Comparison of ENCODE assay signal across 8 mouse cellular contexts in the genomic region with DNA sequence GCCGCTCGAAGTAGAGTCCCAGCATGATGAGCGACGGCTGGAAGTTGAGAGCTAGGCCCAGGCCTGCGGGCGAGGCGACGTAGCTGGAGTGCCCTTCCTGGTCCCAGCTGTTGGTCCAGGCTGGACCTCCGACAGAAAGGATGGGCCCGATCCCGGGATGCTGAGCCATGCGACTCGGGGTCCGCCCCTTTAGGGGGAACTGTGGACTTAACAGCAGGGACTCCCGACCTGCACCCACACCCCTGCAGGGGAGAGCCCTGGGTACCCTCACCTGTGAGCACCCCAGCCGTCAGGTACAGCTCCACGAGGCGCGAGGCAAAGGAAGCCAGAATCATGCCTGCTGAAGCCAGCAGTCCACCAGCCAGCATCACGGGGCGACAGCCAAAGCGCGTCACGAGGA. TPM values are rescaled to one million over a fixed set of nuclear protein-coding genes. Genes with fewer than 3 reads are reported as not detected.
DNase-seq lines count a peak whose midpoint lies in the region; ATAC-seq and TF ChIP-seq lines count a peak whose summit lies in the region.

No protein-coding gene starts in this region.

- no peak for TF ChIP-seq POLR2A in ES-Bruce4 (IDR thresholded peaks at IDR 0.05; ENCODE audit: insufficient read depth, low read length)

- no peak for TF ChIP-seq EP300 in ES-Bruce4 (IDR thresholded peaks at IDR 0.05; ENCODE audit: insufficient read depth, low read depth, low read length)

- no peaks in the 10 kb centered on the region for H3K9me3 ChIP-seq in heart, embryonic 10.5 days
- no peaks in the 10 kb centered on the region for H3K9me3 ChIP-seq in ES-Bruce4 (replicated peaks; ENCODE audit: control insufficient read depth, insufficient read depth, low read length, poor library complexity, severe bottlenecking)
- no peaks in the 10 kb centered on the region for H3K9me3 ChIP-seq in hindbrain, embryonic 11.5 days (ENCODE audit: control insufficient read depth, low read length)

- H3K4me1 ChIP-seq in heart, embryonic 10.5 days = peaks cover 40% of the 10 kb centered on the region
- peaks cover 2% of the 10 kb centered on the region for H3K4me1 ChIP-seq in ES-Bruce4 (ENCODE audit: control insufficient read depth, insufficient read depth, low read length)
- H3K4me1 ChIP-seq in hindbrain, embryonic 11.5 days (replicated peaks; ENCODE audit: control insufficient read depth, insufficient read depth, low read length) = peaks cover 10% of the 10 kb centered on the region

- 28% methylated on average over 24 of the region's 24 CpGs for WGBS in heart, embryonic 10.5 days
- 32% methylated on average over 24 of the region's 24 CpGs for WGBS in hindbrain, embryonic 11.5 days

- peaks cover 67% of the 10 kb centered on the region for H3K27me3 ChIP-seq in heart, embryonic 10.5 days (ENCODE audit: insufficient read depth, poor library complexity, severe bottlenecking)
- no peaks in the 10 kb centered on the region for H3K27me3 ChIP-seq in ES-Bruce4 (ENCODE audit: control insufficient read depth, insufficient read depth, low read length, poor library complexity, severe bottlenecking)
- H3K27me3 ChIP-seq in hindbrain, embryonic 11.5 days (ENCODE audit: control insufficient read depth, insufficient read depth, low read length) = peaks cover 34% of the 10 kb centered on the region

- no peak for DNase-seq in heart, embryonic 10.5 days (ENCODE audit: low spot score)
- no peak for DNase-seq in heart, adult 18-20 months
- DNase-seq in hindbrain, embryonic 11.5 days (ENCODE audit: low spot score) = no peak
- peak; percentile 10 for DNase-seq in mesoderm, embryonic 11.5 days (ENCODE audit: low read depth, low spot score)
- no peak for DNase-seq in natural killer cell, adult 2 months (ENCODE audit: low spot score in 2 of 2)
- no peak for DNase-seq in layer of hippocampus, postnatal 25 days (ENCODE audit: extremely low spot score in 1 of 2, low spot score in 1 of 2)

- peak overlapping the region; percentile 84 for H3K27ac ChIP-seq in heart, embryonic 10.5 days
- no peak overlapping the region for H3K27ac ChIP-seq in ES-Bruce4 (ENCODE audit: insufficient read depth, low read length)
- H3K27ac ChIP-seq in hindbrain, embryonic 11.5 days (ENCODE audit: low read depth, low read length) = no peak overlapping the region

- peak overlapping the region; percentile 31 for H3K9ac ChIP-seq in ES-Bruce4 (ENCODE audit: low read depth, poor library complexity, severe bottlenecking)
- H3K9ac ChIP-seq in hindbrain, embryonic 11.5 days (ENCODE audit: low read depth, low read length) = peak overlapping the region; percentile 54

- peak overlapping the region; percentile 60 for H3K4me2 ChIP-seq in hindbrain, embryonic 11.5 days (replicated peaks; ENCODE audit: low read depth, low read length)

- peak overlapping the region; percentile 61 for H3K4me3 ChIP-seq in heart, embryonic 10.5 days
- H3K4me3 ChIP-seq in ES-Bruce4 (ENCODE audit: low read depth, low read length) = peak overlapping the region; percentile 43
- peak overlapping the region; percentile 28 for H3K4me3 ChIP-seq in hindbrain, embryonic 11.5 days (ENCODE audit: low read depth, low read length)

- peaks cover 21% of the 10 kb centered on the region for H3K36me3 ChIP-seq in heart, embryonic 10.5 days
- 0 out of 2 replicates have a peak, but pooled peaks cover 2% of the 10 kb centered on the region for H3K36me3 ChIP-seq in ES-Bruce4 (ENCODE audit: control insufficient read depth, insufficient read depth, low read length, poor library complexity, severe bottlenecking)
- peaks cover 4% of the 10 kb centered on the region; the same call in 1 of the 2 replicates for H3K36me3 ChIP-seq in hindbrain, embryonic 11.5 days (ENCODE audit: control insufficient read depth, insufficient read depth, low read length)

- ATAC-seq in hindbrain, embryonic 11.5 days (ENCODE audit: low FRiP score) = peak; percentile 25; the same call in 1 of the 2 replicates
- no peak for ATAC-seq in frontal cortex, adult (ENCODE audit: low TSS enrichment)

- TF ChIP-seq CTCF in ES-Bruce4 (IDR thresholded peaks at IDR 0.05; ENCODE audit: low read depth, low read length) = no peak

RNA-seq across cellular contexts. Expression of a gene that starts 2.0 kb away (rescaled TPM):
- 0.15 and 0.26 TPM in 2 replicates for polyA plus RNA-seq in heart, embryonic 10.5 days (2016; fragmentation: Nextera tagmentation; extraction: Ambion mirVana)
- under 1 TPM; 0.50 to 0.64 TPM for total RNA-seq in heart, adult 18-20 months (2021)
- not detected in 2 replicates for polyA plus RNA-seq in ES-Bruce4 (2011; ENCODE audit: insufficient read depth, insufficient read length, low read depth, missing spikeins)
- polyA plus RNA-seq in hindbrain, embryonic 11.5 days (2014; fragmentation: Nextera tagmentation; extraction: Ambion mirVana) = 0.26 TPM in 1 of 2 replicates, not detected in the other
- not detected for total RNA-seq in layer of hippocampus, postnatal 25 days (2021)

RNA-seq across cellular contexts. Expression of a gene that starts 23.4 kb away (rescaled TPM):
- polyA plus RNA-seq in heart, embryonic 10.5 days (2016; fragmentation: Nextera tagmentation; extraction: Ambion mirVana) = 0.16 and 0.39 TPM in 2 replicates
- 1 to 10 TPM; 1.2 to 1.3 TPM for total RNA-seq in heart, adult 18-20 months (2021)
- polyA plus RNA-seq in ES-Bruce4 (2011; ENCODE audit: insufficient read depth, insufficient read length, low read depth, missing spikeins) = 1.0 TPM in 2 replicates
- 0.35 and 0.68 TPM in 2 replicates for polyA plus RNA-seq in hindbrain, embryonic 11.5 days (2014; fragmentation: Nextera tagmentation; extraction: Ambion mirVana)
- under 1 TPM; 0.94 to 0.98 TPM for total RNA-seq in layer of hippocampus, postnatal 25 days (2021)

RNA-seq across cellular contexts. Expression of a gene that starts 23.6 kb away (rescaled TPM):
- polyA plus RNA-seq in heart, embryonic 10.5 days (2016; fragmentation: Nextera tagmentation; extraction: Ambion mirVana) = 41.0 and 41.3 TPM in 2 replicates
- total RNA-seq in heart, adult 18-20 months (2021) = 10 to 100 TPM; 22.4 to 22.8 TPM
- 47.8 and 48.0 TPM in 2 replicates for polyA plus RNA-seq in ES-Bruce4 (2011; ENCODE audit: insufficient read depth, insufficient read length, low read depth, missing spikeins)
- 23.5 and 28.0 TPM in 2 replicates for polyA plus RNA-seq in hindbrain, embryonic 11.5 days (2014; fragmentation: Nextera tagmentation; extraction: Ambion mirVana)
- 10 to 100 TPM; 42.0 to 50.6 TPM for total RNA-seq in layer of hippocampus, postnatal 25 days (2021)

RNA-seq across cellular contexts. Expression of a gene that starts 32.8 kb away (rescaled TPM):
- 10.2 and 14.7 TPM in 2 replicates for polyA plus RNA-seq in heart, embryonic 10.5 days (2016; fragmentation: Nextera tagmentation; extraction: Ambion mirVana)
- under 1 TPM; 0.13 to 0.25 TPM for total RNA-seq in heart, adult 18-20 months (2021)
- 0.69 and 1.8 TPM in 2 replicates for polyA plus RNA-seq in ES-Bruce4 (2011; ENCODE audit: insufficient read depth, insufficient read length, low read depth, missing spikeins)
- polyA plus RNA-seq in hindbrain, embryonic 11.5 days (2014; fragmentation: Nextera tagmentation; extraction: Ambion mirVana) = 1.4 and 1.5 TPM in 2 replicates
- 1 to 10 TPM; 3.3 to 4.2 TPM for total RNA-seq in layer of hippocampus, postnatal 25 days (2021)
